Mouse (Mus musculus) testis, adult 2 months (tissue): ENCODE data around the gene Lyst.

Experiments used
- CTCF ChIP-seq: fragments of 200-500 bp; IDR thresholded peaks from 2 replicates; pipeline ENCODE4 v1.5.1; 2012; ENCODE audit warnings: low read depth, mild to moderate bottlenecking, inconsistent platforms, low read length, moderate library complexity; ENCODE audit not compliant: control insufficient read depth, insufficient read depth, insufficient replicate concordance
- POLR2A ChIP-seq: fragments of 200-500 bp; IDR thresholded peaks from 2 replicates; pipeline ENCODE4 v1.6.1; 2012; ENCODE audit warnings: low read depth, mild to moderate bottlenecking, inconsistent platforms, low read length, moderate library complexity; ENCODE audit not compliant: control insufficient read depth

DNA sequence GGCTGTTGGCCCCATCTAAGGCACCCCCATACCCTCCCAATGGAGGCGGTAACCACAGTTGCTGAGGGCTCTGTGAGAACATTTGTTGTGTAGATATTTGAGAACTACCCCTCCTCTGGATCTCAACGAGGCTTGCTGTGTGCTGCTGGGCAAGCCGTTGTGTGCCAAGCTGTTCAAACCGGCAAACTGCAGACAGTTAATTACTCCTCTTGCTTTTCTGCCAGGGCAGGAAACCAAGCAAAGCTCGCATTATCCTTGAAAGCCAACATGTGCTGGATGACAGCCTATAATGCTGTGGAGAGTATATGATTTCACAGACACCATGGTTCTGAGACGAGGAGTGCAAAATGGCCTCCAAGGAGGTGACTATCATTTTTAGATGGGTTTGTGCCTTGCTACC lies 236.3 kb downstream of the Lyst start:
- TF ChIP-seq CTCF, result no peak
- no peak for TF ChIP-seq POLR2A
